Mouse (Mus musculus): ENCODE measurements at regions not wholly inside any gene's neighbourhood (a gene's known extent, or its start where the extent isn't known, plus 50 kb on each side); places are given as distances from the start of the nearest gene placed in this dataset.
A peak's percentile ranks its signal among the peaks of the same experiment; 100 is the strongest.

DNA sequence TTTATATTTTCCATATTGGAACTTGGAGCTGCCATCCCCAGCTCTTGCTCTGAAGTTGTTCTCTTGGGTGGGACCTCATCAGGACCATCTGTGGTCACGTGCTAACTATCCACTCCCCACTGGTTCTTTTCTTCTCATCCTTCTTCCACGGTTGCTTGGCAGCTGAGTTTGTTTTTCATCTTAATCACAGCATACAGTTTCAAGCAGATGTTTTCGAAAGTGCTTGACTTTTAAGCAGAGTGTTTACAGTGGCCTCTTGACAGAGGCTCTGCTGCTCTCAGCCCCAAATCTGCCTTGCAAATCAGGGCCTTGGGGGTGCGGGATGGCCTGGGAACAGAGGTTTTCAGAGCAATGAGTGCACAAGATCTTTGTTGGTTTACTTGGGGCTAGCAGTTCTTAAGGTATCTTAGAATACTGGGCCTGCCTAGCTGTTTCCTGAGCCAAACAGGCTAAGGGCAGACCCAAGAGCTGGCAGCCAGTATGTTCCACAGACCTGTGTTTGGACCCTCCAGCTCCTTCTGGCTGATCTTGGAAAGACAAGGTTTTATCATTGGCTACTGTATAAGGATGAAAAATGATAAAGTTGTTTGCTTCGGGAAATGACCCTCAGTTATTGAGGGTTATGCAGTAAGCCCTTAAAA lies 113.0 kb upstream of the Sash1 start:
- WGBS = 32% methylated on average over 5 of the region's 5 CpGs
- no peaks in the 10 kb centered on the region for H3K9me3 ChIP-seq (replicated peaks; ENCODE audit: control insufficient read depth, low read length)

DNA sequence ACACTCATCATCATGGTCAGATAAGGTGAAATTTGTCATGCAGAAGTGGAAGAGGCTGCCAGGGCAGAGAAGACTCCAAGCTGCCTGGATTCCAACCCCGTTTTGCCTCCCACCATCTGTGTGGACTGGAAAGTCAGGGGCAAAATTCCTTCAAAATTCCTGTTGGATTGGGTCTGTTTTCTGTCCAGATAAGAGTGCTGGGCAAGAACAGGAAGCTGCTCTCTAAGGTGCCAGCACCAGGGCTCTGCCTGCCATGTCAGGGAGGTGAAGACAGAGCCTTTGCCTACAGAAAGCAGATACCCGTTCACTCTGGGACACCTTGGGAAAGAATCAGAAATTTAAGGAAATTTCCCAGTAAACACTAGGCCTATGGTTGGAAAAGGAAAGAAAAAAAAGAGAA lies 112.5 kb upstream of the Sash1 start:
- no peaks in the 10 kb centered on the region for H3K27me3 ChIP-seq (ENCODE audit: control insufficient read depth, insufficient read depth, low read length)
- peaks cover 24% of the 10 kb centered on the region for H3K4me1 ChIP-seq (ENCODE audit: control insufficient read depth, insufficient read depth, low read length)
- ATAC-seq (ENCODE audit: insufficient read depth, low FRiP score) = no peak
- no peak overlapping the region for H3K9ac ChIP-seq (ENCODE audit: low read length)
- WGBS = 30% methylated on average over 2 of the region's 2 CpGs
- H3K27ac ChIP-seq (ENCODE audit: low read length) = peak overlapping the region; percentile 76
- no peak overlapping the region for H3K4me3 ChIP-seq (replicated peaks; ENCODE audit: low read length)
- H3K36me3 ChIP-seq (ENCODE audit: control insufficient read depth, insufficient read depth, low read length) = no peaks in the 10 kb centered on the region
- H3K4me2 ChIP-seq (ENCODE audit: low read depth, low read length) = no peak overlapping the region
- no peaks in the 10 kb centered on the region for H3K9me3 ChIP-seq (replicated peaks; ENCODE audit: control insufficient read depth, low read length)

More for the DNA sequence above, 113.0 kb upstream of the Sash1 start:
- 0 out of 2 replicates have a peak overlapping the region, but pooled peaks have one; percentile 18 for H3K9ac ChIP-seq (ENCODE audit: low read length)
- H3K36me3 ChIP-seq (ENCODE audit: control insufficient read depth, insufficient read depth, low read length) = no peaks in the 10 kb centered on the region
- H3K27me3 ChIP-seq (ENCODE audit: control insufficient read depth, insufficient read depth, low read length) = no peaks in the 10 kb centered on the region
- ATAC-seq (ENCODE audit: insufficient read depth, low FRiP score) = peak; percentile 67
- H3K4me2 ChIP-seq (ENCODE audit: low read depth, low read length) = no peak overlapping the region
- no peak overlapping the region for H3K4me3 ChIP-seq (replicated peaks; ENCODE audit: low read length)
- peaks cover 24% of the 10 kb centered on the region for H3K4me1 ChIP-seq (ENCODE audit: control insufficient read depth, insufficient read depth, low read length)
- peak overlapping the region; percentile 78 for H3K27ac ChIP-seq (ENCODE audit: low read length)

DNA sequence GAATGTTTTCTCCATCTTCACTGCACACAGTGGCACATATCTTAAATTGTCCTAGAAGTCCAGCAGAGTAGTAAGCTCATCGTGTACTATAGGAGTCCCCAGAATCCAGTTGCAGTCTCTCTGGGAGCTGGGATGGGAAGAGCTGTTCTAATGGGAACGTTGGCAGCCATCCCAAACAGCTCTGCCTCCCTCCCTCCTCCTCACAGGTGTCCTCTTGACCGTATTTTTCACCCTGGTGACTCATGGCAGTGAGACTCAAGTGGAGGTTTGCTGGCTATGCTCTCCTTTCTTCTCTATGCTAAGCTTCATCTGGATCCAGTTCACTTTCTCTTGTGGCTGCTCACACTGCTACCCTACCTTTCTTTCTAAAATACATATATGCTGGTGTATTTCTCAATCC lies 109.2 kb upstream of the Sash1 start:
- WGBS = 31% methylated on average over 3 of the region's 3 CpGs
- Histone ChIP-seq H3K4me2 (ENCODE audit: low read depth, low read length) (no peak overlapping the region), H3K9me3 (replicated peaks; ENCODE audit: control insufficient read depth, low read length) (no peaks in the 10 kb centered on the region), H3K4me3 (replicated peaks; ENCODE audit: low read length) (no peak overlapping the region), H3K4me1 (ENCODE audit: control insufficient read depth, insufficient read depth, low read length) (peaks cover 24% of the 10 kb centered on the region), H3K27me3 (ENCODE audit: control insufficient read depth, insufficient read depth, low read length) (no peaks in the 10 kb centered on the region), H3K27ac (ENCODE audit: low read length) (no peak overlapping the region), H3K36me3 (ENCODE audit: control insufficient read depth, insufficient read depth, low read length) (no peaks in the 10 kb centered on the region), H3K9ac (ENCODE audit: low read length) (no peak overlapping the region)
- ATAC-seq (ENCODE audit: insufficient read depth, low FRiP score) = peak; percentile 54; the same call in 1 of the 2 replicates

DNA sequence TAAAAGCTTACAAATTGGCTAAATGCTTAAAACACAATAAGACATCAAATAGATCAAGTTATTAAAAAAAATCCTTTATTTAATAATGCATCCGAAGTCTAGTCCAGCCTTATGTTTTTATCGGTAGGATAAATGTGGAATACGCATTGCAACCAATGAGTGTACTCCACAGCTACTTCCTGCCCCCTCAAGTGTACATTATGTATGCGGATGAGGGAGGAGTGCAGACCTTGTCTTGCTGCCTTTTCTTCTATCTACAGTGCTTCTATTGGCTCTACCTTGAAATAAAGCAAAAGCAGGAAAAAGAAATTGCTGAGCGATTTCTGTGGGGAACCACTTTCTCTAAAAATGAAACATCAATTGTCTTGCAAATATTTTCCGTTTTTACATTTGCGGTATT lies 100.5 kb upstream of the Sash1 start:
- Histone ChIP-seq H3K9me3 (replicated peaks; ENCODE audit: control insufficient read depth, low read length) (no peaks in the 10 kb centered on the region), H3K4me2 (ENCODE audit: low read depth, low read length) (no peak overlapping the region), H3K36me3 (ENCODE audit: control insufficient read depth, insufficient read depth, low read length) (no peaks in the 10 kb centered on the region), H3K27me3 (ENCODE audit: control insufficient read depth, insufficient read depth, low read length) (no peaks in the 10 kb centered on the region), H3K27ac (ENCODE audit: low read length) (no peak overlapping the region), H3K4me1 (ENCODE audit: control insufficient read depth, insufficient read depth, low read length) (no peaks in the 10 kb centered on the region), H3K9ac (ENCODE audit: low read length) (no peak overlapping the region), H3K4me3 (replicated peaks; ENCODE audit: low read length) (no peak overlapping the region)
- WGBS = 86% methylated on average over 7 of the region's 7 CpGs
- no peak for ATAC-seq (ENCODE audit: insufficient read depth, low FRiP score)

DNA sequence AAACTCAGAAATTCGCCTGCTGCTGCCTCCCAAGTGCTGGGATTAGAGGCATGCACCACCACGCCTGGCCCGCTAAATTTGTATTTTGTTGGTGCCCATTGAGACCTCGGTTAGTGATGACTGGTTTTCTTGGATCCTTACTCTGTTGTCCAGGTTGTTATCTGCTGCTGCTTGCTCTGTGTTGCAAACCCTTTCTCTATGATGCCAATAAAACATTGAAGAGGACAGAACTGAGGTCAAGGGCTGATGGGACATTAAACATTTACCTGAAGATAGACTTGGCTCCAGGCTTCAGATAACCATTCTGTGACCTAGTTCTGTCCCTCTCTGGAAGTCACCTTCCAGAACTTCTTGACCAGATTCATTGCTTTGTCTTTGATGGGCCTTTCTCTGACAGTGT lies 97.5 kb upstream of the Sash1 start:
- Histone ChIP-seq H3K4me3 (replicated peaks; ENCODE audit: low read length) (no peak overlapping the region), H3K27me3 (ENCODE audit: control insufficient read depth, insufficient read depth, low read length) (no peaks in the 10 kb centered on the region), H3K4me1 (ENCODE audit: control insufficient read depth, insufficient read depth, low read length) (no peaks in the 10 kb centered on the region), H3K27ac (ENCODE audit: low read length) (no peak overlapping the region), H3K4me2 (ENCODE audit: low read depth, low read length) (no peak overlapping the region), H3K9ac (ENCODE audit: low read length) (no peak overlapping the region), H3K9me3 (replicated peaks; ENCODE audit: control insufficient read depth, low read length) (no peaks in the 10 kb centered on the region), H3K36me3 (ENCODE audit: control insufficient read depth, insufficient read depth, low read length) (no peaks in the 10 kb centered on the region)
- 82% methylated on average over 4 of the region's 4 CpGs for WGBS
- ATAC-seq (ENCODE audit: insufficient read depth, low FRiP score) = no peak

DNA sequence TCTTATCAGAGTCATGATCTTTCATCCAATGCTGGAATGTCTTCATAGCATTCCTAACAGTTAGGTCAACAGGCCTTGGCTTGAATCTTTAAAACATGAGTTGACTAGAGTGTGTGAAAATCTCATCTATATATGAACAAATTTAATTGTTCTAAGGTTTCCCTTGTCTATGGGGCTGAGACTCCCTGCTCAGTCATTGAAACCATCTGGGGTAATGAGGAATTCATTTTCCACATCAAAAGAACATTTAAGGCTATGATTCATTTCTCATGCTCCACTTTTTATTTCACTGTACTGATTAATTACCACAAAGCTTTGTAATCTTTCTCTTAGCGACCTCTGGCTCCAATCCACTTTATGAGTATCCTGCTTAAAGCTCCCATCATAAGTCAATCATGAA lies 94.7 kb upstream of the Sash1 start:
- no peak for ATAC-seq (ENCODE audit: insufficient read depth, low FRiP score)
- no peak overlapping the region for H3K27ac ChIP-seq (ENCODE audit: low read length)
- H3K9me3 ChIP-seq (replicated peaks; ENCODE audit: control insufficient read depth, low read length) = no peaks in the 10 kb centered on the region
- no peak overlapping the region for H3K9ac ChIP-seq (ENCODE audit: low read length)
- no peaks in the 10 kb centered on the region for H3K4me1 ChIP-seq (ENCODE audit: control insufficient read depth, insufficient read depth, low read length)
- WGBS = 60% methylated on average over 1 of the region's 1 CpGs
- no peaks in the 10 kb centered on the region for H3K27me3 ChIP-seq (ENCODE audit: control insufficient read depth, insufficient read depth, low read length)
- no peak overlapping the region for H3K4me3 ChIP-seq (replicated peaks; ENCODE audit: low read length)
- H3K4me2 ChIP-seq (ENCODE audit: low read depth, low read length) = no peak overlapping the region
- no peaks in the 10 kb centered on the region for H3K36me3 ChIP-seq (ENCODE audit: control insufficient read depth, insufficient read depth, low read length)

DNA sequence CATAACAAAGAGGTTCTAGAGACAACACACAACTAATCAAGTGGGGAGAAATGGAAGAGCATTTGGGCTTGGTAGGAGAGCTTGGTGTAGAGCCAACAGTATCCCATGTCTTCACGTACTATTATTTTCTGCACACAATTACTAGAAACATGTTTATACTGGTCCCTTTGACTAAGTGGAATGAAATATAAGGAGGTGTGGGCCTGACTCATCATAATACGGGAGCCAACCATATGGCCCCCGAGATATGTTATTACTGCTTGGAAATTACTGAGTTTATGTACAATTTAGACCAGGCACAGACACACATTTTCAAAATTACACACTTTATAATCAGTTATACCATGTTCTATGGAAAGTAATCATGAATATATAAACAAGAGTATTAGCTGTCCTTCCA lies 92.7 kb upstream of the Sash1 start:
- no peak for ATAC-seq (ENCODE audit: insufficient read depth, low FRiP score)
- no peaks in the 10 kb centered on the region for H3K9me3 ChIP-seq (replicated peaks; ENCODE audit: control insufficient read depth, low read length)
- H3K27ac ChIP-seq (ENCODE audit: low read length) = no peak overlapping the region
- no peak overlapping the region for H3K4me2 ChIP-seq (ENCODE audit: low read depth, low read length)
- no peak overlapping the region for H3K9ac ChIP-seq (ENCODE audit: low read length)
- WGBS = 74% methylated on average over 3 of the region's 3 CpGs
- no peaks in the 10 kb centered on the region for H3K4me1 ChIP-seq (ENCODE audit: control insufficient read depth, insufficient read depth, low read length)
- H3K36me3 ChIP-seq (ENCODE audit: control insufficient read depth, insufficient read depth, low read length) = no peaks in the 10 kb centered on the region
- H3K27me3 ChIP-seq (ENCODE audit: control insufficient read depth, insufficient read depth, low read length) = no peaks in the 10 kb centered on the region
- H3K4me3 ChIP-seq (replicated peaks; ENCODE audit: low read length) = no peak overlapping the region

DNA sequence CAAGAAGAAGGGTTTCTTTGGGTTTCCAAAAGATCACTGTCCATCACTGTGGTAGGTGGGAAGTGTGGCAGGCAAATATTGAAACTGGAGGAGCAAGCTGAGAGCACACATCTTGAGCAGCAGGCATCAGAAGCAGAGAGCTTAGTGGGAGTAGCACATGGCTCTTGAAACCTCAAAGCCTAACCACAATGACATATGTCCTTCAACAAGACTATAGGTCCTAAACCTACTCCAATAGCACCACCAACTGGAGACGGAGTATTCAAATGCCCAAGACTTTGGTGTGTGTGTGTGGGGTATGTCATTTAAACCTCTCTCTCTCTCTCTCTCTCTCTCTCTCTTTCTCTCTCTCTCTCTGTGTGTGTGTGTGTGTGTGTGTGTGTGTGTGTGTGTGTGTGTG lies 88.1 kb upstream of the Sash1 start:
- Histone ChIP-seq H3K9me3 (replicated peaks; ENCODE audit: control insufficient read depth, low read length) (no peaks in the 10 kb centered on the region), H3K9ac (ENCODE audit: low read length) (no peak overlapping the region), H3K4me1 (ENCODE audit: control insufficient read depth, insufficient read depth, low read length) (peaks cover 9% of the 10 kb centered on the region), H3K27ac (ENCODE audit: low read length) (no peak overlapping the region), H3K4me2 (ENCODE audit: low read depth, low read length) (no peak overlapping the region), H3K4me3 (replicated peaks; ENCODE audit: low read length) (no peak overlapping the region), H3K27me3 (ENCODE audit: control insufficient read depth, insufficient read depth, low read length) (no peaks in the 10 kb centered on the region), H3K36me3 (ENCODE audit: control insufficient read depth, insufficient read depth, low read length) (no peaks in the 10 kb centered on the region)
- no peak; the same call in 1 of the 2 replicates for ATAC-seq (ENCODE audit: insufficient read depth, low FRiP score)
- 74% methylated on average over 1 of the region's 1 CpGs for WGBS

DNA sequence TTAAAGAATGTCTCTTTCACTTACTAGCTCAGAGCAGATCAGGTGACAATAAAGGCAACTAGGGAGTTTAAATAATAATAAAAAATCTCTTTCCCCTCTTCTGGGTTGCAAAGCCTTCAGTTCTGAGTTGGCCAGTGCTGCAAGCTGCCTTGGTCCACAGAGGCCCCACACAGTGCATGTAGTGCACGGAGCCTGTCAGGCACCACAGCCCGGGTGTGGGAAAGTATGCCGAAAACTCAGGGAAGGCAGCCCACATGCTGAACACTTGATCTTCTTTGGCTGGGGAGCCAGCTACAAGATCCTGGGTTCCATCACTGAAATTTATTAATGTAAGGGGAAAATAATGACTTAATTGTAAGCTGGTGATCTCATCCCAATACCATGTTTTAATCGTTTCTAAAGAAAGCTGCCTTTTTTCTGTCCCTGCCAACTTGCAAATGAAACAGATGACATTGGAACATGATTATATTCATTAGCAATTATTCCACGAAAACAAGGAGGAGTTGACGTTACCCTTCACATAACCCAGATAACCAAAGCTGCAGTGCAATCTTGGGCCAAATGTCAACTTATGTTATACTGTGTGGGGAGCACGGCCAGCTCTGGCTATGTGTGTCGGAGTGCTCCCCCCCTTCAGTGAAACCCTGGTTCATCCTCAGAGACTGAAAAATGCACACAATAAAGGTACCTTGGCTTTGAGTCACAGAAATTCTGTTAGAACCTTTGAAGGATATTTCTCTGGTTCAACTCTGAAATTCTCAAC lies 87.1 kb upstream of the Sash1 start:
- 44% methylated on average over 8 of the region's 8 CpGs for WGBS
- Histone ChIP-seq H3K36me3 (ENCODE audit: control insufficient read depth, insufficient read depth, low read length) (no peaks in the 10 kb centered on the region), H3K4me1 (ENCODE audit: control insufficient read depth, insufficient read depth, low read length) (peaks cover 18% of the 10 kb centered on the region), H3K4me2 (ENCODE audit: low read depth, low read length) (no peak overlapping the region), H3K9me3 (replicated peaks; ENCODE audit: control insufficient read depth, low read length) (no peaks in the 10 kb centered on the region), H3K4me3 (replicated peaks; ENCODE audit: low read length) (no peak overlapping the region), H3K27me3 (ENCODE audit: control insufficient read depth, insufficient read depth, low read length) (no peaks in the 10 kb centered on the region), H3K9ac (ENCODE audit: low read length) (no peak overlapping the region), H3K27ac (ENCODE audit: low read length) (peak overlapping the region; percentile 40; the same call in 1 of the 2 replicates)
- peak; percentile 78 for ATAC-seq (ENCODE audit: insufficient read depth, low FRiP score)
